Mouse (Mus musculus) CH12.LX (cell line): ENCODE results near the gene Tmem189.

Source experiments
- CHD1 ChIP-seq: IDR thresholded peaks from 2 replicates; pipeline ENCODE4 v1.6.1; 2012; ENCODE audit warnings: low read depth, low read length, improper control_type of control experiment, inconsistent platforms
- CHD2 ChIP-seq: IDR thresholded peaks from 2 replicates; pipeline ENCODE4 v1.6.1; 2011; ENCODE audit warnings: low read length, improper control_type of control experiment
- CTCF ChIP-seq, 2 experiments: IDR thresholded peaks in 1 of 2; conservative IDR thresholded peaks in 1 of 2; 2 replicates each; pipeline ENCODE4 v1.5.1; 2011 to 2012; ENCODE audit warnings: low read depth in 2 of 2, low read length in 2 of 2, improper control_type of control experiment in 1 of 2, inconsistent platforms in 1 of 2, mild to moderate bottlenecking in 1 of 2, moderate library complexity in 1 of 2
- ELF1 ChIP-seq: IDR thresholded peaks from 2 replicates; pipeline ENCODE4 v1.6.1; 2014; ENCODE audit warnings: low read depth, mild to moderate bottlenecking, inconsistent platforms, low read length, improper control_type of control experiment
- EP300 ChIP-seq: IDR thresholded peaks from 2 replicates; pipeline ENCODE4 v1.6.1; 2011; ENCODE audit warnings: low read length, improper control_type of control experiment
- JUND ChIP-seq: conservative IDR thresholded peaks from 2 replicates; pipeline ENCODE4 v1.6.1; 2011; ENCODE audit warnings: low read depth, low read length, improper control_type of control experiment
- MAFK ChIP-seq: IDR thresholded peaks from 2 replicates; pipeline ENCODE4 v1.6.1; 2011; ENCODE audit warnings: low read length, improper control_type of control experiment; ENCODE audit not compliant: insufficient replicate concordance
- POLR2A ChIP-seq: IDR thresholded peaks from 2 replicates; pipeline ENCODE4 v1.6.1; 2011; ENCODE audit warnings: low read depth, mild to moderate bottlenecking, improper control_type of control experiment, low read length

DNA sequence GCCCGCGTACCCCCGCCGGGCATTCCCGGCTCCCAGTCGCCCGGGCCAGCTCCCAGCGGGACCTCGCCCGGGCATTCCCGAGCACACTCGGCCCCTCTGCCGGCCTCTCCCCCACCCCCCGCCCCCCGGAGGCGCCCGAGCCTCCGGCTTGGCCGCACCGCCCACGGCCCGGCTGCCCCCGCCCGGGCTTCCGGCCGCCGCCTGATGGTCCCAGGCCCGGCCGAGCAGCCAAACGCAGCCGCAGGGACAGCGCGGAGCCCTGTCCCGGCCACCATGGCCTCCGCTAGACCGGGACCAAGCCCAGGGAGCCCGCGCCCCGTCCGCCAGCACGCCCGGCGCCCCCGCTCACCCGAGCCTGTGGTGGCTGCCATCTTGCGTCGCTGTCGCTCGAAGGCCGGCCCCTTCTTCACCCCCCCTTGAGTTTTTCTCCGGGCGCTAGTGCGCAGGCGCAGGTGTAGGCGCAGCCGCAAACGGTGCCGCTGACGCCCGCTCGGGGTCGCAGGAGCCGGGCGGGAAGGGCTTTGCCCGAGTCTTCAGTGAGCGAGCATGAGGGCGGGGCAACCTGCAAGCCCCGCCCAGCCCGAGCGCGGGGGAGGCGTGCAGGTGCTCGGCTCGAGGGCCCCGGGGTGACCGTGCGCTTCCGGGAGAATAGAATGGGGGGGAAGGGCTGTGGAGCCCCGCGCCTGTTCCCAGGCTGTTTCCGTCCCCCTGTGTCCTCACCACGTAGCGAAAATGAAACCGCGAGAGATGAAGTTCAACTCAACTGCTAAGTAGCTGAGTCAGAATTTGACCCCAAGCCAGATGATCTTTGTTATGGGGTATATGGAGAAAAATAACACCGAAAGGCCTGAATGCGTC lies 57.8 kb downstream of the Tmem189 start, which contains the start of gene Ube2v1:
- peak; percentile 96 for TF ChIP-seq CHD2
- TF ChIP-seq ELF1: peak; percentile 96
- peak; percentile 82 for TF ChIP-seq POLR2A
- TF ChIP-seq JUND: peak; percentile 85
- TF ChIP-seq MAFK: peak; percentile 92
- TF ChIP-seq EP300: peak; percentile 89
- TF ChIP-seq CTCF (conservative IDR thresholded peaks at IDR 0.05 in 1 of 2, IDR thresholded peaks at IDR 0.05 in 1 of 2; ENCODE audit: low read depth in 2 of 2, low read length in 2 of 2): no peak
- TF ChIP-seq CHD1: no peak
